Mouse (Mus musculus): ENCODE measurements around the gene Syt17. TPM values are rescaled to one million over a fixed set of nuclear protein-coding genes. Genes with fewer than 3 reads are reported as not detected.

Syt17 gene
- polyA plus RNA-seq, 1 experiment from 2014 or later: 1.2 TPM

DNA sequence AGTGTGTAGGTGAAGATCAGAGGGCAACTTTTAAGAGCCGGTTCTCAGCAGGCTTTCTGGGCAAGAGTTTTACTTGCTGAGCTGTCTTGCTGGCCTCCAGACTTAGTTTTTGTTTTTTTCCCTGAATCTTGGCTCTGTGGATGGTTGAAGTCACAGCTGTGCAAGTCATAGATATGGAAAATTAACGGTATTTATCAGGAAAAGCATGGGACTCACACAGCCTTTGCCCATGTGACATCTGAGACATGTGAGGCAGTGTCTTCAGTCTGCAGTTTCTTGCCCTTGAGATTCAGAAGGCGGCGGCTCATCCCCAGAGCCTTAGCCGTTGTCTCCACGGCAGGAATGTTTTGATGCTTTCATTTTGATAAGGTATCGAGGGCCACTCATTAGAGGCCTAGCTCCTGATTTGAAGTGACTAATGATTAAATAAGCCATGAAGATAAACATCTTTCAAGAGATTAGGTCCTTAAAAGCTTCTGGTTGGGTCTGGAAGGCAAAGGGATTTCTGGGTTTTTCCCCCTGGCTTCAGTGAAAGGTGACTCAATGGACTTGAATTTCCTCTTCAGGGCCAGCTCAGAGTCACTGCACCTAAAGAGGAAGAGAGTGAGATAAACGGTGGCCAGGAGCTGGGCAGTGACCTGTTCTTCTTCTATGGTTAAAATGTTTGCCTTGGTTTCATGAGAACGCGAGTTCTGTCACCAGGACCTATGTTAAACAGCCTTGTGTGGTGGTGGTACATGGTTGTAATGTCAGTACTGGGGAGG lies 33.2 kb upstream of the Syt17 start:
- Histone ChIP-seq H3K27me3 (ENCODE audit: poor library complexity, severe bottlenecking) (no peaks in the 10 kb centered on the region), H3K9me3 (no peaks in the 10 kb centered on the region), H3K27ac (no peak overlapping the region), H3K36me3 (replicated peaks) (no peaks in the 10 kb centered on the region), H3K4me1 (peaks cover 18% of the 10 kb centered on the region), H3K4me3 (no peak overlapping the region)
- DNase-seq (ENCODE audit: extremely low spot score, low spot score): no peak
- 91% methylated on average over 10 of the region's 10 CpGs for WGBS

DNA sequence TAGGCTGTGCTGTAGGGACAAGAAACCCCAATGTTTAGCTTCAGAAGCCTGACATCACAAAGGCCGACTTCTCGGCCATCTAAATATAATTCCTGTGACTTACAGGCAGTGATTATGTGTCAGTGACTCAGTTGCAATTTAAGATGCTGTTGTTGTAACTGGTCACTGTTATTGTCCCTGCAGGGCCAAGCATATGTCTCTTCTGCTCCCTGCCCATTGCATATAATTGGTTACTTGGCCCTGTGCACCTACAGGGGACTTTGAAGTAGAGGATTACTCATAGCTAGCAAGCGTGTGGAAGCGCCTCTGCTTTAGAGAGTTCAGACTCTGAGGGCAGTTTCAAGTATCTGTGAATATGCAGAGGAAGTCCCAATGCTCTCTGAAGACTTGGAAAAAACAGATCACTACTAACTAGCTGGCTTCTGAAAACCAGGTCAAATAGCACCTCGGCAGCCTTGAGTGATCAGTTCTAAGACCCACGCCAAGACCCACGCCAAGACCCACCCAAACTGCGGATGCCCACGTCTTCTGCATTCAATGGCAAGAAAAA lies 32.2 kb upstream of the Syt17 start:
- peaks cover 20% of the 10 kb centered on the region for H3K4me1 ChIP-seq
- no peaks in the 10 kb centered on the region for H3K36me3 ChIP-seq (replicated peaks)
- no peak for DNase-seq (ENCODE audit: extremely low spot score, low spot score)
- no peaks in the 10 kb centered on the region for H3K27me3 ChIP-seq (ENCODE audit: poor library complexity, severe bottlenecking)
- H3K9me3 ChIP-seq: peaks cover under 1% of the 10 kb centered on the region; the same call in 1 of the 2 replicates
- H3K4me3 ChIP-seq: no peak overlapping the region
- WGBS: 95% methylated on average over 9 of the region's 9 CpGs
- H3K27ac ChIP-seq: no peak overlapping the region

DNA sequence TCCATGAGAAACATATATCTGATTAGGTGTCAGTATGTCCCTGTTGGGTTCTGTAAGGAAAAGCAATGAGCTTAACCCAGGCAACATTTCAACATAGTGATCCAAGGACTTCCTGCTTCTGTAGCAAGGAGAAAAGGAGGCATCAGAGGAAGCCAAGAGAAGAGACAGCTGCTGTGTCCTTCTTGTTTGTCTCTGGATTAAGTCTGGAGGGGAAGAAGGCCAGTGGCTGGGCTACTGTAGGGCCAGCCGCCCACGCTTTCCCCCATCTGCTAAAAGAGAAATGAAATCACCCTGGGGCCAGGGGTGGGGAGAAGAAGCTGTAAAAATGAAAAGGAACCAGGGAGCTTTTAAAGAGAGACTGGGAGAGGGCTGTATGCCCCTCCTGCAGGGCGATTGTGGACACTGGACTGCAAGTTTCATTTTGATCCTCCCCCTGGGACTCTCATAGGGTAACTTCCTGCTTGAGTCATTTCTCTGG lies 30.9 kb upstream of the Syt17 start:
- H3K27me3 ChIP-seq (ENCODE audit: poor library complexity, severe bottlenecking): no peaks in the 10 kb centered on the region
- peaks cover 7% of the 10 kb centered on the region for H3K9me3 ChIP-seq
- H3K4me3 ChIP-seq: no peak overlapping the region
- H3K36me3 ChIP-seq (replicated peaks): no peaks in the 10 kb centered on the region
- 78% methylated on average over 3 of the region's 3 CpGs for WGBS
- H3K4me1 ChIP-seq: peaks cover 20% of the 10 kb centered on the region
- no peak overlapping the region for H3K27ac ChIP-seq
- no peak for DNase-seq (ENCODE audit: extremely low spot score, low spot score)

DNA sequence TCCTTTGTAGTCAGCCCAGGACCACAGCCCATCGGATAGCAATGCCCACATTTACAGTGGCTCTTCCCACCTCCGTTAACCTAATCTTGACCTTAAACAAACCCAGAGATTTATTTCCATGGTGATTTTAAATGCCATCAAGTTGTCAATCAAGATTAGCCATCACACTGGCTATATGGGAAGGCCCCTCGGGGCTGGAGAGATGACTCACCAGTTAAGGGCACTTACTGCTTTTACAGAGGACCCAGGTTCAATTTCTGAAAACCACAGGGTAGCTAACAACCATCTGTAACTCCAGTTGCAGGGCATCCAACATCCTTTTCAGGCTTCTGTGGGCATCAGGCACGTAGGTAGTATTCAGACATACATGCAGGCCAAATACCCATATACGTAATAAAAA lies 28.4 kb upstream of the Syt17 start:
- peaks cover 7% of the 10 kb centered on the region for H3K9me3 ChIP-seq
- H3K4me3 ChIP-seq: no peak overlapping the region
- H3K27me3 ChIP-seq (ENCODE audit: poor library complexity, severe bottlenecking): no peaks in the 10 kb centered on the region
- DNase-seq (ENCODE audit: extremely low spot score, low spot score): no peak
- no peaks in the 10 kb centered on the region for H3K36me3 ChIP-seq (replicated peaks)
- no peak overlapping the region for H3K27ac ChIP-seq
- 65% methylated on average over 5 of the region's 5 CpGs for WGBS
- peaks cover 20% of the 10 kb centered on the region for H3K4me1 ChIP-seq

DNA sequence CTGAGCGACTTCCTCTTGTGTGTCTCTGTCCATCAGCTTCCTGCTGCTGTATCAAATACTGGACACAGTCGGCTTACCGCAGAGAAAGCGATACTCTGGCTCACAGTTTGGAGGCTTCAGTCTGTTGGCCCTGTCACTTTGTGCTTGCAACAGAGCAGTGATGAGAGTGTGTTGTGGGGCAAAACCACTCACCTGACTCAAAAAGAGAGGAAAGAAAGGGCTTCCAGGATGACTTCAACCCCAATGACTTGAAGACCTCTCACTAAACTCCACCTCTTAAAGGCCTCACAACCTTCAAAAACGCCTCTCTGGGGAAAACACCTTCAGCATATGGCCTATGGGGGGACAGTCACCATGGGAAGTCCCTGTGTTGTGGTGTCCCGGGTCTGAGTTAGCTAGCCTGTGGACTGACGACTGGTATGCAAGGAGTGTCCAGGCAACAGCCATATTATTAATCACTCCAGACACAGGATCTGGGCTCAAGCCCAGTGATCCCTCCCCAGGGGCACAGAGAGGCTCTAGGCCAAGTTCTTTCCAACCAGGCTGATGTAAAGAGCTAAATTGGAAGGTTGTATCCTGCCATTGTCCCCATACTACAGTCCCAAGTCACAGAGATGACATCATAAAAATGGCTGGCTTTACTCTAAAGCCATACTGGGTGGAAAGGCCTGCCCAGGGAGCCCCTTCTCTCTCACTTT lies 27.1 kb upstream of the Syt17 start:
- H3K9me3 ChIP-seq: peaks cover 7% of the 10 kb centered on the region
- no peaks in the 10 kb centered on the region for H3K27me3 ChIP-seq (ENCODE audit: poor library complexity, severe bottlenecking)
- DNase-seq (ENCODE audit: extremely low spot score, low spot score): no peak
- 87% methylated on average over 7 of the region's 7 CpGs for WGBS
- H3K4me3 ChIP-seq: no peak overlapping the region
- no peaks in the 10 kb centered on the region for H3K36me3 ChIP-seq (replicated peaks)
- peaks cover 20% of the 10 kb centered on the region for H3K4me1 ChIP-seq
- no peak overlapping the region for H3K27ac ChIP-seq

DNA sequence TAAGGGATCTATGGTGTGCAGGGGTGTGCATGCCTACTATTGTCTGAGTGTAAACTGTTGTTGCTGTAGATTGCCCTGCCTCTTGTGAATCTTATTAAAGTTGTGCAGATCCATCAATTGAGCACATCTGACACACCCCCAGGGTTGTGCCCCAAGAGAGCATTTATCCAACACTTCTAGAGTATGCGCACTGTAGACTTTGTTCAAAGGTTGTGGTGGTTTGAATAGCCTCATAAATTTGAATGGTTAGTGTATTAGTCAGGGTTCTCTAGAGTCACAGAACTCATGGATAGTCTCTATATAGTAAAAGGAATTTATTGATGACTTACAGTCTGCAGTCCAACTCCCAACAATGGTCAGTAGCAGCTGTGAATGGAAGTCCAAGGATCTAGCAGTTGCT lies 24.9 kb upstream of the Syt17 start:
- no peak for DNase-seq (ENCODE audit: extremely low spot score, low spot score)
- WGBS: 100% methylated on average over 1 of the region's 1 CpGs

DNA sequence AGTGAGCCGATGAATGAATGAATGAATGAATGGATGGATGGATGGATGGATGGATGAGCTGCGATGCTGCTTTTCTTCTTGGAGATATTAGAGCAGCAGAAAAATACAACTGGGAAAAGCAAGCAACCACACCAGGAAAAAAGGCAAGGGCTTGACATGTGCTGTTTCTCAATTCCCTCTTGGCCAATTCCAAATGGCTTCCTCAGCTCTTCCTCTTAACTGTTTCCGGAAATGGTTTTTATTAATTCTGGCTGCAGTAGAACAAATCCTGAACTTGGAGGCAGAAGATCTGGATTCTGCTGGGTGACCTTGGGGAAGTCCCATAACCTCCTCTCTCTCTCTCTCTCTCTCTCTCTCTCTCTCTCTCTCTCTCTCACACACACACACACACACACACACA lies 20.0 kb upstream of the Syt17 start:
- H3K9me3 ChIP-seq: no peaks in the 10 kb centered on the region
- H3K4me1 ChIP-seq: peaks cover 12% of the 10 kb centered on the region
- no peaks in the 10 kb centered on the region for H3K27me3 ChIP-seq (ENCODE audit: poor library complexity, severe bottlenecking)
- H3K36me3 ChIP-seq (replicated peaks): no peaks in the 10 kb centered on the region
- no peak overlapping the region for H3K4me3 ChIP-seq
- DNase-seq (ENCODE audit: extremely low spot score, low spot score): no peak
- 94% methylated on average over 3 of the region's 3 CpGs for WGBS
- H3K27ac ChIP-seq: no peak overlapping the region

More for the DNA sequence above, 24.9 kb upstream of the Syt17 start:
- Histone ChIP-seq H3K4me3 (no peak overlapping the region), H3K36me3 (replicated peaks) (no peaks in the 10 kb centered on the region), H3K27ac (no peak overlapping the region), H3K9me3 (peaks cover 7% of the 10 kb centered on the region), H3K4me1 (peaks cover 15% of the 10 kb centered on the region), H3K27me3 (ENCODE audit: poor library complexity, severe bottlenecking) (no peaks in the 10 kb centered on the region)

DNA sequence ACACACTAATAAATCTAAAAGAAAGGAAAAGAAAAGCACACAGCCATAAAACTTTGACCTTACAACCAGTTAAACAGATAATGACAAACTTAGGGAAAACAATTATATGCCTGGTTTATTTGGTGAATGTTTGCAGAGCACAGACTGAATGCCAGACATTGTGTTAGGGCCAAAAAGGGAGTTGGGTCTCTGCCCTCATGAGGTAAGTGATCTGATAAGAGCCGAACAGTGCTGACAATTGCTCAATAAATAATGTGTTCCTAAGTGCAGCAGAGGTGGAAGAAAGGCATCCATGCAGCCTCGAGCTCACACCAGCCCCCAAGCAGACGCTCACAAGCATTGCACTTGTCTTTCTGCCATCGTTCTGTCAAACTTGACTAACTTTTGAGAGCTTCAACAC lies 16.4 kb upstream of the Syt17 start:
- WGBS: 88% methylated on average over 4 of the region's 4 CpGs
- peaks cover 21% of the 10 kb centered on the region for H3K4me1 ChIP-seq
- DNase-seq (ENCODE audit: extremely low spot score, low spot score): no peak
- H3K27me3 ChIP-seq (ENCODE audit: poor library complexity, severe bottlenecking): no peaks in the 10 kb centered on the region
- H3K4me3 ChIP-seq: no peak overlapping the region
- no peak overlapping the region for H3K27ac ChIP-seq
- H3K9me3 ChIP-seq: no peaks in the 10 kb centered on the region
- H3K36me3 ChIP-seq (replicated peaks): no peaks in the 10 kb centered on the region

DNA sequence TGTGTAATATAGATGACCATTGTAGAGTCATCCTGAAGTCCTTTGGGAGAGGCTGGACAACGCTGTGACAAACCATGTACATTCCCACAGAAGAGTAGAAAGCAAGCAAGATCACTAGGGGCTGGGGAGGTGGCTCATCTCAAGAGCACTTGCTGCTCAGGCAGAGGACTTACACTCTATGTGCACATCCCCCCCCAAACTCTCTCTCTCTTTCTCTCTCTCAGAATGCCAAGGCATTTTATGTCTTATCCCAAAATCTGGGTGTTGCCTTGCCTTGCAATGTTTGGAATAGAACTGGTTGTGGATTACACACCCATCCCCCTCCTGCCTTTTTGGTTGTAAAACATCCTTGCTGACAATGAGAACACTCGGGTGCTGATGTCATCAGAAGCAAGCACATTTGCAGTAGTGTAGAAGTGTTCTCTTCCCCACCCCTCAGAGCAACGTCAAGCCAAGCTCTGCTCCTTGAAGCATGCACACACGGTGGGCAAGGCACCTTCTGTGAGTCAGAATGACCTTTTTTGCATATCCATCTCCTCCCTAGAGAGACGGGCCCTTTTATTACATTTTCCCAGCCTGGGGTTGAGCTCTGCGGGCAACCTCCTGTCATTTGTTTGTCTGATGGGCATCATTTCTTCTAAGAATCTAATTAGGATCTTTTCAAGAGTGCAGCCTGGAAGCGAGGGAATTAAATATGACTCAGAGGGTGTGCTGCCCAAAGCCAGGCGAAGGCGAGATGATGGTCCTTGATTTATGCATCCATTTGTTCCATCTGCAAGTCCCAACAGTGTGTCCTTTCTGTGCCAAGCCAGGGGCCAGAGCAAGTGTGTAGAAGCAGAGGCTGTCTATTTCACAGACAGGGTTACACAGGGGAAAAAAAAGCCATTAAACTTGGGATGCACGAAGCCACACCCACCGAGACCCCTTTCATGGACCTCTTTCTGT lies 15.1 kb upstream of the Syt17 start:
- no peaks in the 10 kb centered on the region for H3K27me3 ChIP-seq (ENCODE audit: poor library complexity, severe bottlenecking)
- WGBS: 58% methylated on average over 11 of the region's 11 CpGs
- peaks cover 21% of the 10 kb centered on the region for H3K4me1 ChIP-seq
- no peak overlapping the region for H3K27ac ChIP-seq
- no peak overlapping the region for H3K4me3 ChIP-seq
- no peaks in the 10 kb centered on the region for H3K9me3 ChIP-seq
- DNase-seq (ENCODE audit: extremely low spot score, low spot score): no peak
- H3K36me3 ChIP-seq (replicated peaks): no peaks in the 10 kb centered on the region

DNA sequence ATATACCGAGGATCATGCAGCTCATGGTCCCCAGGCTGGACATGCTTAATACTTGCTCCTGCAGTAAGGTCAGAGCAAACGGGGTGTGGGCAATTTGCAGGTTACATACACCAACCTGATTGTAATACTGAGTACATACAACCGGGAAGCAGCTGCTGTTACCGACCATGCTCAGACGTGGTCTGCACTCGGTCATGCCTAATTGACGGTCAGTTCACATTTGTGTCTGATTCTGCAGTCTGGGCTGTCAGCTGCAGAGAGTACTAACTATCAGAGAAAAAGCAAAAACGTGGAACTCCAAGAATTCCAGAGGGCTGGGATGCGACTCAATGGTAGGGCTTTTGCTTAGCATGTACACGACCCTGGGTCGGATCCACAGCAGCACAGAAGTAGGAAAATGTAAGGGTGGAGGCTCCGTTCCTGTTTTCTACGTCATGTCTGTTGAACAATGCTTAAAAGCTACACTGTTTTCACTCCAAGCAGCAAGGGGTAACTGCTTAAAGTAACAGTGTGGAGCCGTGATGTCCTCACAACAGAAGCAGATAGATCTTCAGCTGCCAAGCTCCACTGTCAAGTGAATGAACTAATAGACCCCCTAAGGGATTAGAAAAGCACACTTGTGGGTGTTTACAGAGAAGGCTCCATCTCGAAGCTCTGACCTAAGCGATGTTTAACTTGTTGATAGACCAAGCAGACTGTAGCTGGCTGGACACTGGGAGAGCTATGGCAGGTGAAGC lies 13.5 kb upstream of the Syt17 start:
- Histone ChIP-seq H3K36me3 (replicated peaks) (no peaks in the 10 kb centered on the region), H3K27ac (no peak overlapping the region), H3K9me3 (no peaks in the 10 kb centered on the region), H3K4me3 (no peak overlapping the region), H3K4me1 (peaks cover 17% of the 10 kb centered on the region), H3K27me3 (ENCODE audit: poor library complexity, severe bottlenecking) (no peaks in the 10 kb centered on the region)
- 78% methylated on average over 16 of the region's 16 CpGs for WGBS
- DNase-seq (ENCODE audit: extremely low spot score, low spot score): no peak

DNA sequence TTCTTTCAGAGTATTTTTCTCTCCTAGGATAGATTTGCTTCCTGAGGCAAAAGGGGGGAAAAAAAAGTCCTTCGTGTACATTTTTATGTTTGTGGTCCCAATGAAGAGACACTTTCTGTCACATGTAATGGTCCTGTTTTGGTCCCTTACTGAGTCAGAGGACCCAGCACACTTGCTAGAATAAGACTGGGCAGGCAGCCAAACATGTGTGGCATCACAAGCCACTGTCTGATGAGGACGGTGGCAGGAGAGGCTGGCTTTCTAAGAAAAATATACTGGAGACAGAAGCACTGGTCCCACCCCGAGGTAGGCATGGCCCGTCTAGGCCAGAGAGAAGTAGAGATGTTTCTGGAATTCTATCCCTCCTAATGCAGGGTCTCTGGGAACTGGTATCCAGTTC lies 5.7 kb upstream of the Syt17 start:
- no peak overlapping the region for H3K27ac ChIP-seq
- no peak for DNase-seq (ENCODE audit: extremely low spot score, low spot score)
- no peak overlapping the region for H3K4me3 ChIP-seq
- peaks cover 6% of the 10 kb centered on the region for H3K27me3 ChIP-seq (ENCODE audit: poor library complexity, severe bottlenecking)
- peaks cover 5% of the 10 kb centered on the region; the same call in 1 of the 2 replicates for H3K4me1 ChIP-seq
- no peaks in the 10 kb centered on the region for H3K9me3 ChIP-seq
- 81% methylated on average over 4 of the region's 4 CpGs for WGBS
- H3K36me3 ChIP-seq (replicated peaks): no peaks in the 10 kb centered on the region

DNA sequence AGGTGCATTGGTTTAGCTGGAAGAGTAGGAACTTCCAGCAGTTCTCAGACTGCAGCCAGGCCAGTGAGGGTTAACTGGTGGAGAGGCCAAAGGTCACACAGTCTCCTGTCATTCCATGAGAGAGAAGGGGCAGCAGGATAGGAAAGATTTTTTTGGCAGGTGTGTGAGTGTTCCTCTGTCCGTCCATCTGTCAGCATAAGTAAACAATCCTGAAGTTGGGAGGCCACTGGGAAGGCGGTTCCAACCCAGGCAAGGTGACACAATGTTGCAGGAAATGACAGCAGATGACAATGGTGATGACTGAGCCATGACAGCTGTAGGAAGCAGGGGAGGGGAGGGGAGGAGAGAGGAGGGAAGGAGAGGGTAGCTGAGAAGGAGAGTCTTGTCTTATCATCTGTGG lies 4.9 kb upstream of the Syt17 start:
- H3K27ac ChIP-seq: no peak overlapping the region
- H3K4me1 ChIP-seq: peaks cover 12% of the 10 kb centered on the region
- peaks cover 14% of the 10 kb centered on the region for H3K27me3 ChIP-seq (ENCODE audit: poor library complexity, severe bottlenecking)
- no peak overlapping the region for H3K4me3 ChIP-seq
- H3K9me3 ChIP-seq: no peaks in the 10 kb centered on the region
- 59% methylated on average over 2 of the region's 2 CpGs for WGBS
- no peak for DNase-seq (ENCODE audit: extremely low spot score, low spot score)
- H3K36me3 ChIP-seq (replicated peaks): no peaks in the 10 kb centered on the region

All from forebrain, embryonic 10.5 days (tissue).